Mouse (Mus musculus): Measurements from ENCODE around the gene Cstad. TPM values are rescaled to one million over a fixed set of nuclear protein-coding genes. Genes with fewer than 3 reads are reported as not detected.

The Cstad gene
- polyA plus RNA-seq, 1 experiment from 2014 or later = 0.19 TPM

DNA sequence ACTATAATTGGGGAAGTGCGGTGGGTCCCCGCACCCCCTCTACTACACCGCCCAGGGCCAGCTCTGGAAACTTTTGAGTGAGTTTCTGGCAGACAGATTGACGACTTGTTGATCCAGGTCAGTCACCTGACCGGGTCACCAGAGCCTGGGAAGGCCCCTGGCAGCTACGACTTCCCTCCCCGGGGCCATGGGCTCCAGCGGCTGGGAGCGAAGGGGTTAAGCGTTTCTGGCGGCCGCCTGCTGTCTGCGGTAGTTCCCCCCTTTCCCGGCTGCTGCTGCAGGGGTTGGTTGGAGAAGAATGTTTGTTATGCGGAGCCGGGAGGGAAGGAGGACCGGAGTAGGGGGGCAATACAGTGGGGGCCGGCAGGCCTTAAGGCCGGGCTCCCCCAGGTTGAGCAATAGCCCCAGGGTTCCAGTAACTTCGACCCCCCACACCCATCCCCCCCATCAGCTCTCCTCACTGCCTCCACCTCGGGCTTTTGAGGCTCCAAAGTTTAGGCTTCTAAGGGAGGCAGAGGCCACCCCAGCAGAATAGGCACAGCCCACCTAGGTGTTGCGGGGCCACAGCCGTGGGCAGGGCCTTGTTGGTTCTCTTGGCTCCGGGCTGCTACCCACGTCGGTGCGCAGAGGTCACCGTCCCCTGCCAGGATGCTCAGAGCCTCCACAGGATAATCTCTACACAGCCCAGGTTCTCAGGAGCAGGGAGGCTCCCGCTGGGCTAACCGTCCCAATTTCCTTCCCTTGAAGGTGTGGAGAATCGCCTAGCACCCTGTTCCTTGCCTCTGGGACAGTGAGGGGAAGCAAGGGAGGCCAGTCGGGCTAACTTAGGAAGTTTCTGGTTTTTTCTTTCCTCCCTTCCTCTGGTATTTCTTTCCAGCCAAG, 10.3 kb downstream of the Cstad start:
- Histone ChIP-seq H3K27me3 (replicated peaks; ENCODE audit: control insufficient read depth, insufficient read depth, low read length) (no peaks in the 10 kb centered on the region), H3K36me3 (ENCODE audit: control insufficient read depth, insufficient read depth, low read length) (no peaks in the 10 kb centered on the region), H3K9me3 (ENCODE audit: control insufficient read depth, low read length) (no peaks in the 10 kb centered on the region), H3K4me1 (ENCODE audit: control insufficient read depth, insufficient read depth, low read depth, low read length) (peaks cover 38% of the 10 kb centered on the region), H3K4me2 (ENCODE audit: low read length) (peak overlapping the region; percentile 42), H3K4me3 (ENCODE audit: low read length) (no peak overlapping the region), H3K27ac (ENCODE audit: low read depth, low read length) (peak overlapping the region; percentile 27; the same call in 1 of the 2 replicates), H3K9ac (ENCODE audit: low read depth, low read length) (peak overlapping the region; percentile 46)
- 3% methylated on average over 31 of the region's 32 CpGs for WGBS
- ATAC-seq = no peak

DNA sequence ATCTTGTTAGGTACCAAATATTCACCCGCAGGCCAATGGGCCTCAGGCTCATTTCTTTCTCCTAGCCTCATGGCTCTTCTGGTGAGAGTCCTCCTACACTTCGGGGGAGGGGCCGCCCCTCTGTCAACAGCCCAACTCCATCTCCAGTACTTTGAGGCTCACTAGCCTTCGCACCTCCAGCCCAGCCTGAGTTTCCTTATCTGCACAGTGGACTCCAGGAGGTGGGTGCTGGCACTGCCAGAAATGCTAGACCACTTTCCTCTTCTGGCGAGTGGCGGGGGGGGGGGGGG, 10.9 kb downstream of the Cstad start:
- H3K4me1 ChIP-seq (ENCODE audit: control insufficient read depth, insufficient read depth, low read depth, low read length) = peaks cover 35% of the 10 kb centered on the region
- H3K9ac ChIP-seq (ENCODE audit: low read depth, low read length) = no peak overlapping the region; the same call in 1 of the 2 replicates
- 20% methylated on average over 5 of the region's 6 CpGs for WGBS
- H3K4me3 ChIP-seq (ENCODE audit: low read length) = no peak overlapping the region
- no peaks in the 10 kb centered on the region for H3K36me3 ChIP-seq (ENCODE audit: control insufficient read depth, insufficient read depth, low read length)
- H3K4me2 ChIP-seq (ENCODE audit: low read length) = no peak overlapping the region
- ATAC-seq = no peak
- H3K27ac ChIP-seq (ENCODE audit: low read depth, low read length) = peak overlapping the region; percentile 27; the same call in 1 of the 2 replicates
- H3K27me3 ChIP-seq (replicated peaks; ENCODE audit: control insufficient read depth, insufficient read depth, low read length) = no peaks in the 10 kb centered on the region
- H3K9me3 ChIP-seq (ENCODE audit: control insufficient read depth, low read length) = no peaks in the 10 kb centered on the region

DNA sequence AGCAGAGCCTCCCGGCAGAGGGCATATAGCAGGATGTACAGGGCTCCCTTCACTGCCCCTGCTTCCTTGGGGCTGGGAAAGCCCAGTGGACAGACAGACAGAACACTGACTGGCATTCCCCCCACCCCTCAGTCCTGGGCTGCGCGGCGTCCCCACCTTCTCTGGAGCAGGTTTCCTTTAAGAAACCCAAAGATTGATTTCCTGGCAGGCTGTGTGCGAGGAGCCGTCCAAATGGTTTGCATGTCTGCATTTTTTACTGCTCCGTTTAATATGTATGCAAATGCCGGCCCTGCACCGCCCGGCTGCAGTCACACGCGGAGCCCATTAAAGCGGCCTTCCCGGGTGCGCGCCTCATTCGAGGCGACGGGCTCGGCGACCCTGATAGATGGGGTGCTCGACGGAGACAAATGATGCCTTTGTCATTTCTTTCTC, 11.8 kb downstream of the Cstad start:
- H3K9me3 ChIP-seq (ENCODE audit: control insufficient read depth, low read length) = no peaks in the 10 kb centered on the region
- WGBS = 11% methylated on average over 23 of the region's 23 CpGs
- peak; percentile 50 for ATAC-seq
- H3K27me3 ChIP-seq (replicated peaks; ENCODE audit: control insufficient read depth, insufficient read depth, low read length) = no peaks in the 10 kb centered on the region
- peak overlapping the region; percentile 77 for H3K27ac ChIP-seq (ENCODE audit: low read depth, low read length)
- no peaks in the 10 kb centered on the region for H3K36me3 ChIP-seq (ENCODE audit: control insufficient read depth, insufficient read depth, low read length)
- peak overlapping the region; percentile 56; the same call in 1 of the 2 replicates for H3K9ac ChIP-seq (ENCODE audit: low read depth, low read length)
- no peak overlapping the region for H3K4me3 ChIP-seq (ENCODE audit: low read length)
- H3K4me2 ChIP-seq (ENCODE audit: low read length) = peak overlapping the region; percentile 24
- peaks cover 27% of the 10 kb centered on the region for H3K4me1 ChIP-seq (ENCODE audit: control insufficient read depth, insufficient read depth, low read depth, low read length)

DNA sequence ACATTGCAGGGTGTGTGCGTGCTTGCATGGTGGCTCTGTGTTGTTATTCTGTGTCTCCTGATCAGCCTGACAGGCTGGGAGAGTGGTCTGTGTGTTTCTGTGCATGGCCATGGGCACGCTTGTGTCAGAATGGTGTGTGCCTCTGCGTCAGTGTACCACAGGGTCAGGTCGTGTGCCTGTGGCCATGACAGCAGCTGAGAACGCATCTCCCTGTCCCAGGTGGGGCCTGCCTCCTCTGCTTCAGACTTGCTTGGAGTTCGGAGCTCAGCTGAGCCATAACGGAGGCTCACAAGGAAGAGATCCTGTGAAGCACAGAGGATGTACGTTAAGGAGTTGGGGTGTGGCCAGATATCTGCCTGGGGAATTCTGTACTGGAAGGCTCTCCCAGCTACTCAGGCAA, 13.1 kb downstream of the Cstad start:
- Histone ChIP-seq H3K9me3 (ENCODE audit: control insufficient read depth, low read length) (no peaks in the 10 kb centered on the region), H3K4me3 (ENCODE audit: low read length) (no peak overlapping the region), H3K27me3 (replicated peaks; ENCODE audit: control insufficient read depth, insufficient read depth, low read length) (no peaks in the 10 kb centered on the region), H3K27ac (ENCODE audit: low read depth, low read length) (no peak overlapping the region; the same call in 1 of the 2 replicates), H3K9ac (ENCODE audit: low read depth, low read length) (no peak overlapping the region), H3K4me2 (ENCODE audit: low read length) (no peak overlapping the region), H3K4me1 (ENCODE audit: control insufficient read depth, insufficient read depth, low read depth, low read length) (peaks cover 27% of the 10 kb centered on the region), H3K36me3 (ENCODE audit: control insufficient read depth, insufficient read depth, low read length) (no peaks in the 10 kb centered on the region)
- ATAC-seq = no peak
- WGBS = 47% methylated on average over 8 of the region's 8 CpGs

DNA sequence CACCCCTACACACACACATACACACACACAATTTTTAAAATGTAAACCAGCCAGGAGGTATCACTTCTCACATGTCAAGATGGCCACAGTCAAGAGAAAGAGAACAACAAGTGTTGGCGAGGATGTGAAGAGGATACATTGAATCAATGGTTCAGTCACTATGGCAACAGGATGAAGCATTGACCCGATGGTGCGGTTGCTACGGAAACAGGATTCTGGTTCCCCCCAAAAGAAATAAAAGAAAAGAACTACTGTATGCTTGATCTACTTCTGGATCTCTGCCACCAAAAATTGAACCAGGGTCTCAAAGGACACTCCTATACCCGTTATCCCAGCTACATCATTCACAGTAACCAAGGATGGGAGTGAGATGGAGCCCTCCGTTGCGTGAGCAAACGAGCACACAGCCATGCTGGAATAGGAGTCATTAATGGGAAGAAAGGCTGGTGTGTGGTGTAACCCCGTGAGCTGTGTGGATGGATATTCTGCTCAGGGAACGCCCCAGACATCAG, 13.9 kb downstream of the Cstad start:
- 40% methylated on average over 10 of the region's 10 CpGs for WGBS
- H3K4me3 ChIP-seq (ENCODE audit: low read length) = no peak overlapping the region
- no peak overlapping the region for H3K4me2 ChIP-seq (ENCODE audit: low read length)
- H3K9ac ChIP-seq (ENCODE audit: low read depth, low read length) = no peak overlapping the region
- H3K27me3 ChIP-seq (replicated peaks; ENCODE audit: control insufficient read depth, insufficient read depth, low read length) = no peaks in the 10 kb centered on the region
- no peaks in the 10 kb centered on the region for H3K36me3 ChIP-seq (ENCODE audit: control insufficient read depth, insufficient read depth, low read length)
- H3K4me1 ChIP-seq (ENCODE audit: control insufficient read depth, insufficient read depth, low read depth, low read length) = peaks cover 32% of the 10 kb centered on the region
- no peak overlapping the region for H3K27ac ChIP-seq (ENCODE audit: low read depth, low read length)
- H3K9me3 ChIP-seq (ENCODE audit: control insufficient read depth, low read length) = no peaks in the 10 kb centered on the region
- ATAC-seq = no peak

DNA sequence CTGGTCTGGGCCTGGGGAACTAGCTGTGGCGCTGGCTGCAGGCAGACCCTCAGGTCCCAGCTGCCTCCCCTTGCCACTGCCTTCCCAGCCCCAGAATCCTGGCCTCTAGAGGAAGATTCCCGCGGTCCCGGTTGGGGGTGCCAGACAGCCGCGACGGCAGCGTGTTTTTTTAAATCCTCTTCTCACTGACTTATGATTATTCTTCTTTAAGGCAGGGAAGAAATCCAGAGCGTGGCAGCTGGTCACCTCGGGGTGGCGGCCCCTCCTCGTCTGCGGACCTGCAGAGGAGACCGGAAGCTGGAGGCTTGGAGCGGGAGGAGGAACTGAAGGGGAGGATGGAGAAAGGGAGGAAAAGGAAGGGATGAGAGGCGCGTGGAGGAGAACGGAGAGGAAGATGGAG, 18.7 kb downstream of the Cstad start:
- H3K9me3 ChIP-seq (ENCODE audit: control insufficient read depth, low read length) = no peaks in the 10 kb centered on the region
- peak; percentile 65 for ATAC-seq
- H3K27ac ChIP-seq (ENCODE audit: low read depth, low read length) = peak overlapping the region; percentile 84
- H3K9ac ChIP-seq (ENCODE audit: low read depth, low read length) = peak overlapping the region; percentile 56
- no peaks in the 10 kb centered on the region for H3K27me3 ChIP-seq (replicated peaks; ENCODE audit: control insufficient read depth, insufficient read depth, low read length)
- peaks cover 16% of the 10 kb centered on the region for H3K4me1 ChIP-seq (ENCODE audit: control insufficient read depth, insufficient read depth, low read depth, low read length)
- H3K4me3 ChIP-seq (ENCODE audit: low read length) = peak overlapping the region; percentile 15
- under 1% methylated on average over 18 of the region's 18 CpGs for WGBS
- peak overlapping the region; percentile 54 for H3K4me2 ChIP-seq (ENCODE audit: low read length)
- no peaks in the 10 kb centered on the region for H3K36me3 ChIP-seq (ENCODE audit: control insufficient read depth, insufficient read depth, low read length)

DNA sequence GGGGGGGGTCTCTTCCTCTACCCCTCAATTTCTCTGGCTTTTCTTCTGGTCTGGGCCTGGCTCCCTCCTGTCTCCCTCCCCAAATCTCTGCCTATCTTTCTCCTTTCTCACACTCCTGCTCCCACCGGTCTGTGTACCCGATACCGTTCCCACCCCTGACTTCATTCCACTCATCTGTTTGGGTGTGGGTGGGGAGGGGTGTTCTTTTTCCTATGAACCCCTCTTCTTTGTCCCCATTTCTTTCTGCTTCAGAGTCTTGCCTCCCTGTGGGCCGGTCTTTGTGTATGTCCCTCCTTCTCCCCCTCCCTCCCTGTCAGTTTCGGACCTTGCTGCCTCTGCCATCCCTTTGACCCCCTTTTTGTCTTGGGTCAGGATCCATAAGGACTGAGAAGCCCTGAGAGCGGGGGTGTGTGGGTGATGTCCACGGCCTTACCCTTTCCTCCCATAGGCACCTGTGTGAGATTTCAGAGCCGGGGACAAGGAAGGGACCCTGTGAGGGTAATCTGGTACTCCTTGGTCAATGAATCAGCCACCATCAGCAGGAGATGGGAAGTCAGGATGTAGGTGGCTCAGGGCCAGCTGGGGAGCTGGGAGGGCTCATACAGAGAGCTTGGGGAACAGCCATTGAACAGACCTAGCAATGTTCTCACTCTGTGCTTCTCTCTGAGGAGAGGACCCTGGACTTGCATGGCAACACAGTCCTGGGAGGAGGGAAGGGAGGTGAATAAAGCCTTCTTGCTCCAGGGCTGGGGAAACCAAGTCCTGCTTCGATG, 19.5 kb downstream of the Cstad start:
- Histone ChIP-seq H3K27me3 (replicated peaks; ENCODE audit: control insufficient read depth, insufficient read depth, low read length) (no peaks in the 10 kb centered on the region), H3K4me1 (ENCODE audit: control insufficient read depth, insufficient read depth, low read depth, low read length) (peaks cover 16% of the 10 kb centered on the region), H3K9ac (ENCODE audit: low read depth, low read length) (peak overlapping the region; percentile 56), H3K4me3 (ENCODE audit: low read length) (peak overlapping the region; percentile 15), H3K27ac (ENCODE audit: low read depth, low read length) (peak overlapping the region; percentile 84), H3K9me3 (ENCODE audit: control insufficient read depth, low read length) (no peaks in the 10 kb centered on the region), H3K4me2 (ENCODE audit: low read length) (peak overlapping the region; percentile 54), H3K36me3 (ENCODE audit: control insufficient read depth, insufficient read depth, low read length) (no peaks in the 10 kb centered on the region)
- peak; percentile 21; the same call in 1 of the 2 replicates for ATAC-seq
- WGBS = 21% methylated on average over 9 of the region's 9 CpGs

DNA sequence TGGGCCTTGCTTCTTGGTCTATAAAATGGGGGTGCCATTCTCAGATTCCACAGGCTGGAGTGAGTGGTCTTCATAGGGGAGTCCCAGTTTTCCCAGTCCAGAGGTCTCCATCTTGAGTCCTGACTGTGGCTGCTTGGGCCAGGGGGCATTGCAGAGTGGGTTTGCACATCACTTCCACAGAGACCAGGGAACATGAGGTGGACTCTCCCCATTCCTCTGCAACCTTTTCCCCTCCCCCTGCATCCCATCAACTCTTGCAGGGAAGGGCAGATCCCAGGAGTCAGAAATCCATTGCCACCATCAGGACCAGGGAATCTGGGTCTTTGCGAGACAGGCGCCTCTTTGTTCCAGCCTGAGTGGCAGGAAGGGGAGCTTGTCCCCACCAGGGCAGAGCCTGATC, 21.0 kb downstream of the Cstad start:
- Histone ChIP-seq H3K4me3 (ENCODE audit: low read length) (no peak overlapping the region), H3K9ac (ENCODE audit: low read depth, low read length) (no peak overlapping the region), H3K9me3 (ENCODE audit: control insufficient read depth, low read length) (no peaks in the 10 kb centered on the region), H3K27ac (ENCODE audit: low read depth, low read length) (no peak overlapping the region), H3K36me3 (ENCODE audit: control insufficient read depth, insufficient read depth, low read length) (no peaks in the 10 kb centered on the region), H3K27me3 (replicated peaks; ENCODE audit: control insufficient read depth, insufficient read depth, low read length) (no peaks in the 10 kb centered on the region), H3K4me1 (ENCODE audit: control insufficient read depth, insufficient read depth, low read depth, low read length) (peaks cover 16% of the 10 kb centered on the region), H3K4me2 (ENCODE audit: low read length) (no peak overlapping the region)
- 84% methylated on average over 2 of the region's 2 CpGs for WGBS
- no peak for ATAC-seq

DNA sequence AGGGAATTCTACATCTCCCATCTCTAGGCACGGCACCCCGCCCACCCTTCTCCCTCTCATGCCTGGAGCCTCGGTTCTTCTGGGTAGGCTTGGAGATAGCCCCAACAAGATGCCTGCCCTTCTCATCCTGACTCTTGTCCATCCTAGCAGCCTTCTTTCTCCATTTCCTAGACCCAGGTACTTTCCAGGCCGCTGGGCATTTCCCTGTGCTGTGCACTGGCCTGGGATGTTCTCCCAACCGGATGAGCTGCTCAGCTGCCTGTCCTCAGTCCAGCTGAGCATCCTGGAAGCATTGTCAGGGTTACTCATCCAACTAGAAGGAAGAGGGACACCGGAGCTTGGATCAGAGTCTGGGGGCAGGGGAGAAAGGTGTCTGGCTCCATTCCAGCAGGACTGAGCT, 21.6 kb downstream of the Cstad start:
- H3K4me1 ChIP-seq (ENCODE audit: control insufficient read depth, insufficient read depth, low read depth, low read length) = peaks cover 16% of the 10 kb centered on the region
- no peaks in the 10 kb centered on the region for H3K9me3 ChIP-seq (ENCODE audit: control insufficient read depth, low read length)
- no peak overlapping the region for H3K4me2 ChIP-seq (ENCODE audit: low read length)
- H3K36me3 ChIP-seq (ENCODE audit: control insufficient read depth, insufficient read depth, low read length) = no peaks in the 10 kb centered on the region
- H3K27me3 ChIP-seq (replicated peaks; ENCODE audit: control insufficient read depth, insufficient read depth, low read length) = no peaks in the 10 kb centered on the region
- H3K4me3 ChIP-seq (ENCODE audit: low read length) = no peak overlapping the region
- no peak overlapping the region for H3K9ac ChIP-seq (ENCODE audit: low read depth, low read length)
- no peak overlapping the region for H3K27ac ChIP-seq (ENCODE audit: low read depth, low read length)
- ATAC-seq = no peak
- WGBS = 78% methylated on average over 6 of the region's 6 CpGs
